Mouse (Mus musculus): ENCODE results near the gene Tmem39a. TPM values are rescaled to one million over a fixed set of nuclear protein-coding genes. Genes with fewer than 3 reads are reported as not detected.
A peak's percentile ranks its signal among the peaks of the same experiment; 100 is the strongest.

The Tmem39a gene
- polyA plus RNA-seq (2015; fragmentation: Nextera tagmentation; extraction: Ambion mirVana), result 43.9 and 57.8 TPM in 2 replicates

DNA sequence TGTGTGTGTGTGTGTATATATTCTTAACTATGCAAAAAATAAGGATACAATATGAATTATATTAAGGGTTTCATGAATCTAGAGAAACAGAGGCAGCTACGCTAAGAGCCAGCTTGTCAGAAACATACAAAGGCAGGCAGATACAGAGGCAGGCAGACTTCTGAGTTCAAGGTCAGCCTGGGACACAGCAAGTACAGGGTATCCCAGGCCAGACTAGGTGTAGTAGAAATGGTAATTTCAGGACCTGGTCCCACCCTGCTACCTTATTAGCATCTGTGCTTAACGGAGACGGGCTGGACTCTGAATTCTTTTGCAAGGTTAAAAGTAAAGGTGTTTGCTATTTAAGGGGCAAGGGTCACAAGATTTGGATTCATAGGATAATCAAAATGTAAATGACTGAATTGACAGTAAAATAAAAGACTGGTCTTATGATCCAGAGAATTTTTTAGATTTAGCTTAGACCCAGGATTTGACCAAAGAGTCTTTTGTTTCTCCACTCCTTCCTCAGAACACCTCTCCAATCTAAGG is at the start of gene Tmem39a:
TSS of gene Tmem39a (plus strand) at position 478 of the 528 bp plus-strand sequence.
- no peak for ATAC-seq (ENCODE audit: low read depth)
- Histone ChIP-seq H3K36me3 (no peaks in the 10 kb centered on the region), H3K27me3 (peaks cover 52% of the 10 kb centered on the region), H3K9me3 (no peaks in the 10 kb centered on the region), H3K9ac (no peak within 1 kb of the TSS), H3K4me1 (replicated peaks) (peaks cover 1% of the 10 kb centered on the region), H3K27ac (replicated peaks) (no peak within 1 kb of the TSS), H3K4me3 (no peak within 1 kb of the TSS), H3K4me2 (no peak within 1 kb of the TSS)
- WGBS, result 88% methylated on average over 3 of the region's 3 CpGs

DNA sequence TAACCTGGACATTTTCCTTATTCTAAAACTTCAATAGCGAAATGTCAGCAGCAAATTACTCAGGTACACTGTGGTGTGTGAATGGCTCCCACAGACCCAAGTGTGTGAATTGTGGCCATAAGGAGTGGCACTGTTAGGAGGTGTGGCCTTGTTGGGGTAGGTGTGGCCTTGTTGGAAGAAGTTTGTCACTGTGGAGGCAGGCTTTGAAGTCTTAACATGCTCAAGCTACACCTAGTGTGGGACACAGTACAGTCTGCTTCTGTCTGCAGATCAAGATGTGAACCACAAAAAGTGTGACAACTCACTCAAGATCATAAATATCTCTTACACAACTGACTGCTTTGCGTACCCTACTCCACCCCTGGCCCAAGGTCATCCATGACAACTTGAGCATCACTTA is 47.7 kb upstream of the Tmem39a start:
- H3K9me3 ChIP-seq, result no peaks in the 10 kb centered on the region
- H3K4me2 ChIP-seq, result no peak overlapping the region
- H3K4me1 ChIP-seq (replicated peaks), result no peaks in the 10 kb centered on the region
- no peak for ATAC-seq (ENCODE audit: low read depth)
- WGBS, result 94% methylated on average over 2 of the region's 2 CpGs
- H3K36me3 ChIP-seq, result peaks cover 74% of the 10 kb centered on the region
- H3K27me3 ChIP-seq, result no peaks in the 10 kb centered on the region
- H3K4me3 ChIP-seq, result no peak overlapping the region
- no peak overlapping the region for H3K27ac ChIP-seq (replicated peaks)
- no peak overlapping the region for H3K9ac ChIP-seq

DNA sequence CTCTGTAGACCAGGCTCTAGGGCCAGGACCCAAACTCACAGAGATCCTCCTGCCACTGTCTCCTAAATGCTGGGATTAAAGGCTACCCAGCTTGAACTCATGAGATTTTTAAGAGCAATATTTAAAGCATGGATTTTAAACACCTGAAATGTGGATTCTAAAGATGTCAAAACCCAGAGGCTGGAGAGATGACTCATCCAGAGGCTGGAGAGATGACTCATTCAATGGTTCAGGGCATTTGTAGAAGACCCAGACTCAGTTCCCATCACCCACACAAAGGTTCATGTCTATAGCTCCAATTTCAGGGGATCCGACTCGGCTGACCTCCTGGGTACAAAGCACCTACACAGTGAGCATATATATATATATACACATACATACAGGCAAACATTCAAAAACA is 39.4 kb upstream of the Tmem39a start:
- ATAC-seq (ENCODE audit: low read depth), result no peak
- WGBS, result 97% methylated on average over 2 of the region's 2 CpGs
- H3K4me1 ChIP-seq (replicated peaks), result peaks cover 15% of the 10 kb centered on the region
- H3K27me3 ChIP-seq, result no peaks in the 10 kb centered on the region
- H3K4me3 ChIP-seq, result no peak overlapping the region
- no peak overlapping the region for H3K9ac ChIP-seq
- H3K27ac ChIP-seq (replicated peaks), result no peak overlapping the region
- peaks cover 37% of the 10 kb centered on the region for H3K36me3 ChIP-seq
- no peaks in the 10 kb centered on the region for H3K9me3 ChIP-seq
- no peak overlapping the region for H3K4me2 ChIP-seq

DNA sequence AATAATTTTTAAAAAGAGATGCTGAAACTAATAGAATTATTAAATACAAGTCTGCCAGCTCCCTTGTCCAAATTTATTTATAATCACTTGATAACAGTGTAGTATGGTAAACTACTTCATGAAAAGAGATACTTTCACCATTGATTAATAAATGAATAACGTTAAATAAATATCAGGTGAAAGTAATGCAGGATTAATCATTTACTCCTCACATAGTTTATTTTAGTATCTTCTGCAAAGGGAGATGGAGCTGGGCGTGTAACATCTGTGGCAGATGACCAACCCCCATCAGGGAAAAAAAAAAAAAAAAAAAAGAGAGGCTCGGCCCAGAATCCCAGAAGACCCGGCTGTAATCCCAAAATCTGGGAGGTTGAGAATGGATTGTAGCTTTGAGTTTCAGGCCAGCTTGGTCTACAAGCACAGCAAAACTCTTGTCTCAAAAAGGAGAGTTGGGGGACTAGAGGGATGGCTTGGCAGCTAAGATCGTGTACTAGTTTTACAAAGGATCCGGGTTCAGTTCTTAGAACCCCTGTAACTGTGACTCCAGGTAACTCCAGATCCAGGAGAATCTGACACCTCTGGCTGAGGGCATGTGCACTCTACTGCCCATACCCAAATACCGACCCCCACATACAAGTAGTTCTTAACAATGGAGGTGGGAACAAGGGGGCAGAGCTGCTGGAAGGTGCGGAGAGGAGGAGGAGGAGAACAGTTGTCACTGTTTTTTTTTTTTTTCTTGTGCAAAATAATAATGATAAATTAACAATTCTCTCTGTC is 37.1 kb upstream of the Tmem39a start:
- peaks cover 43% of the 10 kb centered on the region for H3K36me3 ChIP-seq
- no peaks in the 10 kb centered on the region for H3K9me3 ChIP-seq
- no peak for ATAC-seq (ENCODE audit: low read depth)
- peaks cover 15% of the 10 kb centered on the region for H3K4me1 ChIP-seq (replicated peaks)
- no peaks in the 10 kb centered on the region for H3K27me3 ChIP-seq
- peak overlapping the region; percentile 96 for H3K4me3 ChIP-seq
- WGBS, result 35% methylated on average over 8 of the region's 8 CpGs
- no peak overlapping the region for H3K27ac ChIP-seq (replicated peaks)
- peak overlapping the region; percentile 93 for H3K9ac ChIP-seq
- H3K4me2 ChIP-seq, result peak overlapping the region; percentile 68

DNA sequence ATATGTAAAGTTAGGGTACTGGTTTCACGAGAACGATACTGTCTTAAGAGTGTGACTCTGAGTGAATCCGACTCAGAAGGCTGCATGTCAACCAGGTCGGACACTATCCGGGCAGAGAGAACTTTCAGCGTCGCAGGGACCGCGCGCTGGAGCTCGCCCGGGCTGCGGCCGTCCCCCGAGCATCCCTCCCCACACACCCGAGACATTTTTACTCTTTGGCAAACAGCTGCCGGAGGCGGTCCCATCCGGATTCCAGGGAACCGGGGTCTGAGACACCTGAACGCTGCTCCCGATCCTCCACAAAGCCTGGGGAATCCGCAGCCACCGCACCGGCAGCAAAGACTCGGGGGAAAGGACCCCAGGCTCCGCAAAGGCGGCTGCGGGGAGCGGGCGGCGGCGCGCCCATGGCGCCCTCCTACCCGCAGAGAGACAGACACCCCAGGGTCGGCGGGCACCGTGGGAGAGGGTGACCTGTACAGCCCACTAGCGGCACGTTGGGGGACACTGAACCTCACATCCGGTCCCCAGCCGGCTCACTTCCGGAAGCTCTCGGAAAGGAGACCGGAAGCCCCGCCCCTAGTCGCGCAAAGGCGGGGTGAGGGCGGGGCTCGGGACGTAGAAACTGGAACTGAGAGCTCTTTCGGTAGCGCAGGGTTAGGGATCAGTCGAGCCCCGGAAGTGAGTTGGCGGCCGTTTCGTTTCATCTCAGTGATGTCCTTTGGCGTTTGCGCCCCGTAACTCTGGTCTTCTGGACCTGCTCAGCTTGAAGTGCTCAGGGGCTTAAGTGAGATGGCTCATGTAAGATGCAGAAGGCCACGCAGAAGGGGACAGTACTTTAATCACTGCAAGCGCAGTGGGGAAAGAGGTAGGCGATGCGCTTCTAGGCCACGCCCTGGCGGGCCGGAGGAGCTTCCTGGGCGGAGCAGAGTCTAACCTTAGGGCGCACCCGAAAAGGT is 36.1 kb upstream of the Tmem39a start, which contains the start of gene Timmdc1:
TSS of gene Timmdc1 (minus strand) at position 535 of the 956 bp plus-strand sequence.
- WGBS, result under 1% methylated on average over 73 of the region's 73 CpGs
- Histone ChIP-seq H3K9me3 (no peaks in the 10 kb centered on the region), H3K4me1 (replicated peaks) (peaks cover 15% of the 10 kb centered on the region), H3K4me3 (peak within 1 kb of the TSS; percentile 96), H3K4me2 (peak within 1 kb of the TSS; percentile 68), H3K27ac (replicated peaks) (peak within 1 kb of the TSS; percentile 94), H3K9ac (peak within 1 kb of the TSS; percentile 93), H3K36me3 (peaks cover 45% of the 10 kb centered on the region), H3K27me3 (no peaks in the 10 kb centered on the region)
- ATAC-seq (ENCODE audit: low read depth), result peak; percentile 99

DNA sequence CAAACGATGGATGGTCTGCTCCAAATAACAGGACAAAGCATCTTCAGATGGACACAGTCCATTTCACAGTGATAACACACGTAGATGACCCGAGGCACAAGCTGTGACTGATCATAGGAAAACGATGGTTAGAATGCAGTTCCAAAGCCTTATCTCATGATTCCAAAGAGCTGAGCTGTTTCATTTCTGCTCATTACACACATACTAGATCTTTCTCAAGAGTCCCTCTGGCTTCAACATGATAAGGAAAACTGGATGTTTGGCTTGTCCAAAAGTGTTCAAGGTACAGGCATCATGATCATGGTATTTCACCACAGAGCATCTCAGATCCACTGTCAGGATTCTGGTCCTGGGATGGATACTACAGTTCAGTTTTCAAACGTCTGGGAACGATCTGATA is 32.2 kb upstream of the Tmem39a start:
- no peaks in the 10 kb centered on the region for H3K9me3 ChIP-seq
- 93% methylated on average over 6 of the region's 6 CpGs for WGBS
- H3K9ac ChIP-seq, result no peak overlapping the region
- ATAC-seq (ENCODE audit: low read depth), result no peak
- no peaks in the 10 kb centered on the region for H3K27me3 ChIP-seq
- no peak overlapping the region for H3K4me3 ChIP-seq
- H3K4me2 ChIP-seq, result no peak overlapping the region
- H3K36me3 ChIP-seq, result peaks cover 69% of the 10 kb centered on the region
- H3K4me1 ChIP-seq (replicated peaks), result peaks cover 15% of the 10 kb centered on the region
- no peak overlapping the region for H3K27ac ChIP-seq (replicated peaks)

DNA sequence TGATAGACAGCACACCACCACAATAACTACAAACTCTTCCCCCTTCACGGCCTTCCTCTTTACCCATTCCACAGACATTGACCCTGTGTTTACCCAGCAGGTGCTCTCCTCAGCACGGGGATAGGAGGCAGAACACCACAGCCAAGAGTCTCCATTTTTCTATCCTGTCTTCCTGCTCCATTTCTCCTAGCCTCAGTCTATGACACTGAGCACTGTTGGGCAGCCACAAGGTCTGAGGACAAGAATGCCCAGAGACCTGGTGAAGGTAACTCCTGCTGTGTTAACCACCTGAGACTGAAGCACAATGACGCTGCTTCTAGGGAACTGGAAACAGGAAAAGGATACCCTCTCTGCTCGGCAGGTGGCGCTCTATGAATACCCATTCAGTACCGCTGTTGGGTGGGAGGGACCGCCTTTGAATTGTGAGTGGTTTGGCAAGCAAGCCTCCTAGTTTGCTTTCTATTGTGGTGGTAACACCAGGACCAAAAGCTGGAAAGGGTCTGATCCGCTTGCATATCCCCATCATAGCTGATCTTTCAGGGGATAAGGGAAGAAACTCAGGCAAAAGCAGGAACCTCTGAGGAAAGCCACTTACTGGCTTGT is 21.9 kb upstream of the Tmem39a start:
- WGBS, result 45% methylated on average over 8 of the region's 8 CpGs
- Histone ChIP-seq H3K4me2 (no peak overlapping the region), H3K9ac (no peak overlapping the region), H3K27ac (replicated peaks) (no peak overlapping the region), H3K4me1 (replicated peaks) (no peaks in the 10 kb centered on the region), H3K9me3 (no peaks in the 10 kb centered on the region), H3K27me3 (no peaks in the 10 kb centered on the region), H3K4me3 (no peak overlapping the region), H3K36me3 (peaks cover 90% of the 10 kb centered on the region)
- ATAC-seq (ENCODE audit: low read depth), result no peak

DNA sequence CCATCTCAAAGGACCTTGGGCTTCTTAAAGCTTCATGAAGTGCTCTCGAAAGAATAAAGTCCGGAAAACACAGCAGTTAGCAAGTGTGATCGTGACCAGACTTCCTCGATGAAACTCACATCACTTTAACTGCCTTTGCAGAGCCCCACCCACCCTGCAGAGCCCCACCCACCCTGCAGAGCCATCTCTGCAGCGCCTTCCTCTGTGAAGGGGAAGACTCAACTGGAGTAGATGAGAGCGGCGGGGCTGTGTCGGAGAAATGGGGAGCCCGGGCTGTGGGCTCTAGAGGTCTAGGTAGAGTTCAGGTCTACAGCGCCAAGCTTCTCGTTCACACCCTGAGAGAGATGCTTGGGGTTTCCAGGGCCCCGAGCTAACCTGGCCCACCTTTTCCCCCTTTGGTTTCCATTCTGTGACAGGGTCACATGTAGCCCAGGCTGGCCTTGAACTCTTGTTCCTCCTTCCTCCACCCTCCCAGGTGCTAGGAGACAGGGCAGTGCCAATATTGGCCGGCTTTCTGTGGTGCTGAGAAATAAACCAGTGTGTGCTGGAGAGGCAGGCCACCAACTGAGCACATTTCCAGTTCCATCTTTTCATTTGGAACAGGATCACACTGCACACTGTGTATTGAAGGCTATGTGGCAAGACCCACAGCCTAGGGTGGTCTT is 19.6 kb upstream of the Tmem39a start:
- H3K9me3 ChIP-seq, result no peaks in the 10 kb centered on the region
- H3K27ac ChIP-seq (replicated peaks), result no peak overlapping the region
- H3K36me3 ChIP-seq, result peaks cover 89% of the 10 kb centered on the region
- H3K4me1 ChIP-seq (replicated peaks), result no peaks in the 10 kb centered on the region
- H3K4me3 ChIP-seq, result no peak overlapping the region
- no peaks in the 10 kb centered on the region for H3K27me3 ChIP-seq
- no peak for ATAC-seq (ENCODE audit: low read depth)
- 92% methylated on average over 13 of the region's 13 CpGs for WGBS
- H3K4me2 ChIP-seq, result no peak overlapping the region
- no peak overlapping the region for H3K9ac ChIP-seq

DNA sequence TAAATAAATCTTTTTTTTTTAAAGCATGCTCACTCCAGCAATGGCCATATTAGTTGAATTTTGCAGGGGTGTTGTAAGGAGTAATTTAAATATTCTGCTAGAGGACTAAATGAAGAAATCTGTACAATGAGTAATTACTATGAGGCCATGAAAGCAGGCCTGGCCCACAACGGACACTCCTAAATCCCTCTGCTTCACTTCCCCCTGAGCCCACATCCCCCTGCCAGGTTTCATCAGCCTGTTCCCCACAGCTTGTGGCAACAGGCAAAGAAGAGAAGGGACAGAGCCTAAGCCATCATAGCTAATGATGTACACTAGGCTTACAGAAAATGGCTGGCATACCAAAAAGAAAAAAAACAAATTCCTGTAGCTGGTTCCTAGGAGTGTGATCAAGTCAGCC is 10.5 kb upstream of the Tmem39a start:
- WGBS, result 89% methylated on average over 1 of the region's 1 CpGs
- Histone ChIP-seq H3K4me1 (replicated peaks) (peaks cover 18% of the 10 kb centered on the region), H3K27me3 (peaks cover 17% of the 10 kb centered on the region), H3K9me3 (no peaks in the 10 kb centered on the region), H3K4me3 (peak overlapping the region; percentile 92; the same call in 1 of the 2 replicates), H3K4me2 (peak overlapping the region; percentile 76), H3K9ac (no peak overlapping the region), H3K27ac (replicated peaks) (no peak overlapping the region), H3K36me3 (peaks cover 49% of the 10 kb centered on the region)
- ATAC-seq (ENCODE audit: low read depth), result no peak

DNA sequence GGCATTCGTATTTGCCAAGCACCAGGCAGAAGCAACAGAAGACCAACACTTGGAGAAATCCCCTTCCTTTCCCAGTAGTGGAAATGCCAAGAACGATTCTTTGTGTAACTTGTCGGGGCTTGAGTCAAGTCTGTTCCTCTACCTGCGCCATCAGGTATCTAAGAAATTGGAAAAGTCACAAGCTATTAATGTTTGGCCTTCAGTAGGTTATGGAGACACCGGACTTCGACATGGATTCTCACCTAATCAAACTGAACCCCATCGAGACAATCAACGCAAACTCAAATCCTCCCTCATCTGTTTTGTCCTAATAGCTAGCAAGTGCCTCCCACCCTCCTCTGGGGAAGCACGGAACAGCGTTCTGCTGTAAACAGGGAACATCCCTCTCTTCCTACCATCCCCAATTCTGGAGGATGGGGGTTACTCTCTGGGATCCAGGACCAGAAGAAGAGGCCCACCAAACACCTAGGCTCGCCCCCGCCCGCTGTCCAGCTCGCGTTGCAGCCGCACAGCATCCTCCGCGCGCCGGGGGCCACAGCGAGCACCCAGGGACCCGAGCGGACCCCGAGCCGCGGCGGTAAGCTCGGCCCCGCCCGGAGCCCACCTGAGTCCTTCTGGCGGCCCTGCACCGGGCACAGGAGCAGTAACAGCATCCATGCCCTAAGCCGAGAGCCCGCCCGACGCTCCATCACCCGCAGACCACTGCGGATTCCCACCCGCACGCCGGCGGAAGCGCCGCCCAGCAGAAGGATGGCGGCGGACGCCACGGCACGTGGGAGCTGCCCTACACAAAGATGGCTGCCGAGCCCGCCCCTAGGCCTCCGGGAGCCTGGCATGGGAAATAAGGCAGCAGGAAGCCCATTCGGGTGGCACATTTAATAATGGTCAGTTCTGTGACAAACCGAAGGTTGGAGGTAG is 8.8 kb upstream of the Tmem39a start, which contains the start of gene Poglut1:
TSS of gene Poglut1 (minus strand) at position 780 of the 918 bp plus-strand sequence.
- Histone ChIP-seq H3K9me3 (no peaks in the 10 kb centered on the region), H3K4me2 (peak within 1 kb of the TSS; percentile 76), H3K4me3 (peak within 1 kb of the TSS; percentile 92), H3K4me1 (replicated peaks) (peaks cover 18% of the 10 kb centered on the region), H3K27ac (replicated peaks) (peak within 1 kb of the TSS; percentile 87), H3K27me3 (peaks cover 31% of the 10 kb centered on the region), H3K36me3 (peaks cover 33% of the 10 kb centered on the region), H3K9ac (peak within 1 kb of the TSS; percentile 95)
- ATAC-seq (ENCODE audit: low read depth), result peak; percentile 96
- WGBS, result 3% methylated on average over 54 of the region's 54 CpGs
